Mouse (Mus musculus) T-helper 17 cell (primary cell): Measurements from ENCODE around the gene Utp15.

Experiments used
- in situ Hi-C, 2 experiments: fragments of 300-600 bp; cut with MboI, MseI; formaldehyde crosslinking; loops; 1 replicate in 1 of 2; 2 replicates in 1 of 2; pipeline ENCODE4 v1.15.1; 2025; ENCODE audit warnings: high pct_unique_total_duplicates in 2 of 2

Gene Utp15

GRCm38 (mm10) chr13:98262636-98263457 is at the start of gene Utp15, which contains the start of gene Ankra2:
Gene Utp15 (minus strand): TSS chr13:98263041.
Gene Ankra2 (plus strand): TSS chr13:98263074.
- in situ Hi-C loops, result loop anchor here (5.0 to 25.0 kb wide), 5 partner anchors 49 to 1774 kb away; partner anchors contain the start of gene Hmgcr (in 1 of the 2)

- in situ Hi-C loops, result loop anchor here (5.0 to 25.0 kb wide), 4 partner anchors 49 to 1801 kb away; partner anchors contain the start of genes Ankra2 (in 1 of the 2), Bdp1 (in 1 of the 2), Fcho2 (in 1 of the 2) and Serf1 (in 1 of the 2)
Measured at GRCm38 (mm10) chr13:98311597-98311996, 48.8 kb upstream of the Utp15 start.

GRCm38 (mm10) chr13:98308724-98309123 is 45.9 kb upstream of the Utp15 start:
- in situ Hi-C loops, result loop anchor here (25.0 kb wide), 2 partner anchors 504 to 1804 kb away; partner anchors contain the start of genes Bdp1 (in 1 of the 2), Fcho2 (in 1 of the 2), Serf1 (in 1 of the 2) and Smn1 (in 1 of the 2)

- in situ Hi-C loops, result loop anchor here (25.0 kb wide), 2 partner anchors 504 to 1804 kb away; partner anchors contain the start of genes Bdp1 (in 1 of the 2), Fcho2 (in 1 of the 2), Serf1 (in 1 of the 2) and Smn1 (in 1 of the 2)
Measured at GRCm38 (mm10) chr13:98308004-98308403, 45.2 kb upstream of the Utp15 start.

- in situ Hi-C loops, result loop anchor here (25.0 kb wide), 2 partner anchors 505 to 1805 kb away; partner anchors contain the start of genes Bdp1 (in 1 of the 2), Fcho2 (in 1 of the 2), Serf1 (in 1 of the 2) and Smn1 (in 1 of the 2)
Measured at GRCm38 (mm10) chr13:98306852-98307475, 44.1 kb upstream of the Utp15 start.

GRCm38 (mm10) chr13:98306393-98306792 is 43.6 kb upstream of the Utp15 start:
- in situ Hi-C loops, result loop anchor here (25.0 kb wide), 2 partner anchors 506 to 1806 kb away; partner anchors contain the start of genes Bdp1 (in 1 of the 2), Fcho2 (in 1 of the 2), Serf1 (in 1 of the 2) and Smn1 (in 1 of the 2)

GRCm38 (mm10) chr13:98305257-98305656 is 42.4 kb upstream of the Utp15 start:
- in situ Hi-C loops, result loop anchor here (25.0 kb wide), 2 partner anchors 507 to 1807 kb away; partner anchors contain the start of genes Bdp1 (in 1 of the 2), Fcho2 (in 1 of the 2), Serf1 (in 1 of the 2) and Smn1 (in 1 of the 2)

- in situ Hi-C loops, result no loop called here
Measured at GRCm38 (mm10) chr13:98298833-98299758, 36.3 kb upstream of the Utp15 start.

- in situ Hi-C loops, result no loop called here
Measured at GRCm38 (mm10) chr13:98297883-98298482, 35.1 kb upstream of the Utp15 start.

GRCm38 (mm10) chr13:98296072-98296471 is 33.2 kb upstream of the Utp15 start:
- in situ Hi-C loops, result no loop called here

GRCm38 (mm10) chr13:98291712-98292111 is 28.9 kb upstream of the Utp15 start:
- in situ Hi-C loops, result no loop called here

GRCm38 (mm10) chr13:98290719-98291118 is 27.9 kb upstream of the Utp15 start:
- in situ Hi-C loops, result no loop called here

GRCm38 (mm10) chr13:98280990-98281650 is 18.3 kb upstream of the Utp15 start:
- in situ Hi-C loops, result no loop called here

- in situ Hi-C loops, result no loop called here
Measured at GRCm38 (mm10) chr13:98279686-98280085, 16.8 kb upstream of the Utp15 start, which contains the start of gene Gm21976. Gene Gm21976 (plus strand): TSS chr13:98279887.

GRCm38 (mm10) chr13:98277501-98277900 is 14.7 kb upstream of the Utp15 start:
- in situ Hi-C loops, result no loop called here

GRCm38 (mm10) chr13:98276253-98276652 is 13.4 kb upstream of the Utp15 start:
- in situ Hi-C loops, result no loop called here

GRCm38 (mm10) chr13:98275646-98276045 is 12.8 kb upstream of the Utp15 start:
- in situ Hi-C loops, result no loop called here

- in situ Hi-C loops, result loop anchor here in 1 of 2 experiments (25.0 kb wide), 3 partner anchors 1112 to 1763 kb away; partner anchors contain the start of gene Hmgcr
Measured at GRCm38 (mm10) chr13:98274023-98274422, 11.2 kb upstream of the Utp15 start.

- in situ Hi-C loops, result loop anchor here (5.0 to 25.0 kb wide), 5 partner anchors 48 to 1773 kb away; partner anchors contain the start of gene Hmgcr (in 1 of the 2)
Measured at GRCm38 (mm10) chr13:98264111-98264510, 1.3 kb upstream of the Utp15 start.
